Mouse (Mus musculus): ENCODE measurements around the gene Naa15.

The Naa15 gene

GRCm38 (mm10) chr3:51415098-51416072, at the start of gene Naa15:
TSS of gene Naa15 (plus strand) at chr3:51415148.
- in situ Hi-C loops (cut with MboI; ENCODE audit: unreplicated experiment in 2 of 2) = loop anchor here in 1 of 2 experiments (5.0 kb wide), 1 partner anchor 67 kb away; the partner anchor contains the start of gene Rab33b

- in situ Hi-C loops (cut with MboI; ENCODE audit: unreplicated experiment in 2 of 2) = no loop called here
Measured at GRCm38 (mm10) chr3:51365517-51365882, 49.4 kb upstream of the Naa15 start.

GRCm38 (mm10) chr3:51366926-51367325, 48.0 kb upstream of the Naa15 start:
- in situ Hi-C loops (cut with MboI; ENCODE audit: unreplicated experiment in 2 of 2) = no loop called here

- in situ Hi-C loops (cut with MboI; ENCODE audit: unreplicated experiment in 2 of 2) = no loop called here
Measured at GRCm38 (mm10) chr3:51368011-51368410, 46.9 kb upstream of the Naa15 start.

GRCm38 (mm10) chr3:51371826-51372225, 43.1 kb upstream of the Naa15 start:
- in situ Hi-C loops (cut with MboI; ENCODE audit: unreplicated experiment in 2 of 2) = loop anchor here in 1 of 2 experiments (10.0 kb wide), 2 partner anchors 173 to 273 kb away; no protein-coding TSS in a partner anchor

- in situ Hi-C loops (cut with MboI; ENCODE audit: unreplicated experiment in 2 of 2) = loop anchor here in 1 of 2 experiments (10.0 kb wide), 2 partner anchors 172 to 272 kb away; no protein-coding TSS in a partner anchor
Measured at GRCm38 (mm10) chr3:51372883-51373282, 42.1 kb upstream of the Naa15 start.

- in situ Hi-C loops (cut with MboI; ENCODE audit: unreplicated experiment in 2 of 2) = loop anchor here in 1 of 2 experiments (10.0 kb wide), 2 partner anchors 171 to 271 kb away; no protein-coding TSS in a partner anchor
Measured at GRCm38 (mm10) chr3:51373544-51373943, 41.4 kb upstream of the Naa15 start.

- in situ Hi-C loops (cut with MboI; ENCODE audit: unreplicated experiment in 2 of 2) = loop anchor here (5.0 to 10.0 kb wide), 7 partner anchors 37 to 867 kb away; partner anchors contain the start of genes Rab33b (in 1 of the 2) and Setd7 (in 1 of the 2)
Measured at GRCm38 (mm10) chr3:51375307-51376265, 39.4 kb upstream of the Naa15 start.

- in situ Hi-C loops (cut with MboI; ENCODE audit: unreplicated experiment in 2 of 2) = loop anchor here (5.0 to 10.0 kb wide), 7 partner anchors 34 to 864 kb away; partner anchors contain the start of genes Rab33b (in 1 of the 2) and Setd7 (in 1 of the 2)
Measured at GRCm38 (mm10) chr3:51377878-51378664, 36.9 kb upstream of the Naa15 start.

- in situ Hi-C loops (cut with MboI; ENCODE audit: unreplicated experiment in 2 of 2) = loop anchor here (5.0 to 10.0 kb wide), 7 partner anchors 34 to 864 kb away; partner anchors contain the start of genes Rab33b (in 1 of the 2) and Setd7 (in 1 of the 2)
Measured at GRCm38 (mm10) chr3:51378665-51378946, 36.3 kb upstream of the Naa15 start.

- in situ Hi-C loops (cut with MboI; ENCODE audit: unreplicated experiment in 2 of 2) = loop anchor here (5.0 to 10.0 kb wide), 7 partner anchors 32 to 862 kb away; partner anchors contain the start of genes Rab33b (in 1 of the 2) and Setd7 (in 1 of the 2)
Measured at GRCm38 (mm10) chr3:51379786-51380659, 34.9 kb upstream of the Naa15 start.

- in situ Hi-C loops (cut with MboI; ENCODE audit: unreplicated experiment in 2 of 2) = no loop called here
Measured at GRCm38 (mm10) chr3:51380660-51381014, 34.3 kb upstream of the Naa15 start.

GRCm38 (mm10) chr3:51383409-51383808, 31.5 kb upstream of the Naa15 start:
- in situ Hi-C loops (cut with MboI; ENCODE audit: unreplicated experiment in 2 of 2) = no loop called here

- in situ Hi-C loops (cut with MboI; ENCODE audit: unreplicated experiment in 2 of 2) = no loop called here
Measured at GRCm38 (mm10) chr3:51386441-51387133, 28.4 kb upstream of the Naa15 start.

GRCm38 (mm10) chr3:51387134-51387451, 27.9 kb upstream of the Naa15 start:
- in situ Hi-C loops (cut with MboI; ENCODE audit: unreplicated experiment in 2 of 2) = no loop called here

- in situ Hi-C loops (cut with MboI; ENCODE audit: unreplicated experiment in 2 of 2) = no loop called here
Measured at GRCm38 (mm10) chr3:51387868-51388381, 27.0 kb upstream of the Naa15 start.

- in situ Hi-C loops (cut with MboI; ENCODE audit: unreplicated experiment in 2 of 2) = no loop called here
Measured at GRCm38 (mm10) chr3:51388904-51389303, 26.0 kb upstream of the Naa15 start.

- in situ Hi-C loops (cut with MboI; ENCODE audit: unreplicated experiment in 2 of 2) = no loop called here
Measured at GRCm38 (mm10) chr3:51391095-51391494, 23.9 kb upstream of the Naa15 start.
